Mouse (Mus musculus) cerebellum, postnatal 14 days (tissue): ENCODE data around the gene Clptm1.

ENCODE experiments used
- DNase-seq, 2 experiments: peaks; one replicate each; pipeline ENCODE4 v3.0.0; 2021; ENCODE audit warnings: mixed read lengths in 2 of 2

Gene Clptm1

DNA sequence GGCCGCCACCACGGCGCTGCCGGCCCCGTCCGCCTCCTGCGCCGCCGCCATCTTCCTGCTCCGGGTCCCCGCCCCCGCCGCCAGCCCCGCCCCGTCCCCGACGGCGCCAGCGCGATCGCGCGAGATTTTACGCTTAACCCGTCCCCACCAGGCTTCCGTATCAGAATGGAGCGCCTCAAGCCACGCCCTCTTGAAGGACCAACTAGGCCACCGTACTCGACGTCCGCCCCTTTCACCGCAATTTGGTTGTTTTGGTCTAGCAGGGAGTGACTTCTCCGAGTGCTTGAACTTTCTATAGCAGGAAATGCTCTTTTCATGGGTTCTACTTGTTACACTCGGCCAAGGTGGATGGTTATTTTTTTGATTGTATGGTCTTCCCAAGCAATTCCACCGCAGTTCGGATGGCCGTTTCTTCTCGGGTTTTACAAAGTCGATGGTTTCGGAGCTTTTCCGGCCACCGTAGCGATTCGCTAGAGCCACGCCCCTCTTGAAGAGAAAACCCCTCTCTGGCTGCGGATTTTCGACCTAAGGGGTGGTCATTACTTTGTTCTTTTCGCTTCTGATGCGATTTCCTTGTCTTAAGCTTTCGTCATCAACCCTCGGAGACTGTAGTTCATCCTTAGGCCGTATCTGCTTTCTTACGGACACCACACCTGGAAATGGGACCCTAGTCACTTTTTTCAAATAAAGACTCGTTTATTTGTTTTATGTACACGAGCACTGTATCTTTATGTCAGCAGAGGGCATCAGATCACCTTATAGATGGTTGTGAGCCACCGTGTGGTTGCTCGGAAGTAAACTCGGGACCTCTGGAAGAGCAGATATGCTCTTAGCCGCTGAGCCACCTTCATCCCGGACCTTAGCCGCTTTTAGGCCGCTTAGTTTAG, at the start of gene Clptm1:
Gene Clptm1 (minus strand): TSS at position 79 of the 887 bp plus-strand sequence.
- peak; percentile 98 for DNase-seq

GRCm38 (mm10) chr7:19713598-19713997, 48.8 kb upstream of the Clptm1 start:
- no peak for DNase-seq

DNA sequence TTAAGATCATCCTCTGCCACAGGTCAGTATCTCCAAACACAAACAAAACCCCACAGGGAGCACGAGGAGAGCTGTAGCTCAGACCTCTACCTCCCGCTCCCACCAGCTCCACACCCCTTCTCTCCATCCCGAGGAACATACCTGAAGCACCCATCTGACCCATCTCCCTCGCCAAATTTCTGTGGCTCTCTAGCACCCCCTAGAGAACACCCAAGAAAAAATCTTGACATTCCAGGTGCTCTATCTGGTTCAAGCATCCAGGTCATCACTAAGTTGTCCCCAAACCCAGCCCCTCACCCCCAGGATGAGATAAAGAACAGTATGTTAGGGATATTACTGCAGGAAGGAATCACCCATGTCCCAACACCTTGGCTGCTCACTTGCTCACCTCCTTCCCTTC, 48.4 kb upstream of the Clptm1 start:
- DNase-seq, result peak; percentile 53 to 62

GRCm38 (mm10) chr7:19712414-19712813, 47.6 kb upstream of the Clptm1 start:
- no peak for DNase-seq

DNA sequence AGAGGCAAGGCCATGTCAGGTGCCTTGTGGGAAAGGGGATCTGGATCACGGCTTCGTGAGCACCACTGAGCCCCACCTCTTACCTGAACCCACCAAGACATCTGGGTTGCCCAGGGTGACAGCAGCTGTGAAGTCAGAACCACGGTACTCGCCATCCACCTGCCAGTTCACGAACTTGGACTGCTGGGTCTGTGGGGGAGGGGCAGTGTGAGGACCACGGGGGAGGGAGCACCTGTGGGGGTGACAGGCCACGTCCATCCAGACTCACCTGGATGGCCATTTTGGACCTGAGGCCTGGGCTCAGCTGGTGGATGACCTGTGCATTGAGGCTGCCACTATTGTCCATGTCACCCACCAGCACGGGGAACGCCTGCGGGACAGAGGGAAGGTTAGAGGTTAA, 45.8 kb upstream of the Clptm1 start:
- DNase-seq, result no peak

GRCm38 (mm10) chr7:19705271-19705670, 40.4 kb upstream of the Clptm1 start:
- DNase-seq, result no peak

- no peak for DNase-seq
Measured at GRCm38 (mm10) chr7:19704475-19704874, 39.6 kb upstream of the Clptm1 start.

DNA sequence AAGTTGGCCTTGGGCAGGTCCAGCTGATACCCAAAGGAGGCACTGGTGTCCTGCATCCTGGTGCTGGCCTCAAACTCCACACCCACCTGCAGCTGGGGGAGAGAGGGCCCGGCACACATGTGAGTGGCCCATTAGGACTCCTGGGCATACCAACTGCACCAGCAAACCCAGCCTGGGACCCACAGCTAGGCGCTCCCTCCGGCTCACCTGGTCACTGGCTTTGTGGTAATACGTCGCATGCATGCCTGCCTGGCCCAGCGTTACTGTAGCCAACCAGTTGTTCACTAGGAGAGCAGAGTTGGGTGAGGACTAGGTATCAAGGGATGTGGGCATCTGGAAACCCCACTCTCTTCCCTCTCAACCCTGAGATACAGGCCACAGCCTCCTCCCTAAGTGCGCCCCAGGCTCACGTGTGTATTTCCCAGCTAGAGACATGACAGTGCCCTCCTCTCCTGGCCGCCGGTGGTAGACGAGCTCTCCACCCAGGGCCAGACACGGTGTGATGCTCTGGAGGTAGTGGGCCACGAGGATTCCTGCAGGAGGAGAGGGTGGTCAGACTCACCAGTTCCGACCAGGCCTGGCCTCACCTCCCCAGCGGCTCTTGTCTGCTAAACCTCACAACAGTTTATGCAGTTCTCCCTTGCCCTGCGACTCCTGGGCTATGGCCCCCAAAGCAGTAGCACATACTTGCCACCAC, 38.2 kb upstream of the Clptm1 start:
- no peak for DNase-seq

DNA sequence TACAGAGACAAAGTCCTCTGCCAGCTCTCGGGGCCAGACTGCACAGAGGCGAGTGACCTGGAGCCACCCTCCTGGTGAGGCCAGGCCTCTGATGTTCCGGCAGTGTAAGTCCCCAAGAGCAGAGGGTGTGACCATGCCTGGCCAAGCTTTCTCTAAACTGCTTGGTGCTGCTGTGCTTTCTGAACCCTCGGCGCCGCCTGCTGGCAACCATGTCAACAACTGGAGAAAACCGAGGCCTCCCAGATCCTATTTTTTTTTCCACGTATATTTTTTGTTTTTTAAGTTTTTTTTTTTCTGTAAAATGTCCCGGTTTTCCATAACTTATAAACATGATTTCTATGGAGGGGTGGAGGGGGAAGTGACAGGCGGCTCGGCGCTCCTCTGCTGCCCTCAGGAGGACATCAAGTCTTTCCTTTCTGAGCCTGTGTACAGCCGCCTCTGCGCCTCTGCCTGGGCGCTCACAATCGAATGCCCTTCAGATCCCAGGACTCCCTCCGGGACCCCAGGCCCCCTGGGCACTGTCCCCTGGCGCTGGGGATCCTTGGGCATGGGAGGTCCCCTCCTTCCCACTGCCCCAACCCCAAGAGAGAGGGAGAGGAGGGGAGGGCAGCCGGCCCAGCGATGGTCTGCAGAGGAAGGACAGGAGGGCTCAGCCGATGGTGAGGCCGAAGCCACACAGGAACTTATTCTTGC, 36.4 kb upstream of the Clptm1 start:
- DNase-seq, result peak; percentile 55 to 71

GRCm38 (mm10) chr7:19700299-19701068, 35.7 kb upstream of the Clptm1 start:
- no peak for DNase-seq

- no peak for DNase-seq
Measured at GRCm38 (mm10) chr7:19699827-19700148, 35.0 kb upstream of the Clptm1 start.

GRCm38 (mm10) chr7:19698907-19699826, 34.3 kb upstream of the Clptm1 start, which contains the start of gene Apoe:
TSS of gene Apoe (minus strand) at chr7:19699188.
- peak; percentile 39 to 44 for DNase-seq

- peak in 1 of 2 experiments; percentile 50 for DNase-seq
Measured at GRCm38 (mm10) chr7:19697949-19698906, 33.4 kb upstream of the Clptm1 start.

- no peak for DNase-seq
Measured at GRCm38 (mm10) chr7:19696336-19696873, 31.6 kb upstream of the Clptm1 start.

GRCm38 (mm10) chr7:19695881-19696280, 31.0 kb upstream of the Clptm1 start:
- DNase-seq, result no peak

DNA sequence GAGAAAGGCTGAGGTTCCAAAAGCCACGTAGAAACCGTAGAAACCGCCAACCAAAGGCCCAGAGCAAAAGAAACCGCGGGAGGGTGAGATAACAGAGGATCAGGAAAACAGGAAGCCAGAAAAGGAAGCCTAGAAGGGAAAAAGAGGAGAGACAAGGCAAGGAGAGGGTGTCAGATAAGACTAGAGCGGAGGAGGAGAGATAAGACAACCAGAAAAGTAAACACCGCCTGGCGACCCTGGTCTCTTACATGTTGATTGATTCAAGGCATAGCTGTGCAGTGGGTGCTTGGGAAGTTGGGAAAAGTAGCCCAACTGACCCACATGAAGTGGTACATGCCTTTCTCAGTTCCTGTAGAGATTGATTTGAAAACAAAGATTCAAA, 30.4 kb upstream of the Clptm1 start:
- no peak for DNase-seq

DNA sequence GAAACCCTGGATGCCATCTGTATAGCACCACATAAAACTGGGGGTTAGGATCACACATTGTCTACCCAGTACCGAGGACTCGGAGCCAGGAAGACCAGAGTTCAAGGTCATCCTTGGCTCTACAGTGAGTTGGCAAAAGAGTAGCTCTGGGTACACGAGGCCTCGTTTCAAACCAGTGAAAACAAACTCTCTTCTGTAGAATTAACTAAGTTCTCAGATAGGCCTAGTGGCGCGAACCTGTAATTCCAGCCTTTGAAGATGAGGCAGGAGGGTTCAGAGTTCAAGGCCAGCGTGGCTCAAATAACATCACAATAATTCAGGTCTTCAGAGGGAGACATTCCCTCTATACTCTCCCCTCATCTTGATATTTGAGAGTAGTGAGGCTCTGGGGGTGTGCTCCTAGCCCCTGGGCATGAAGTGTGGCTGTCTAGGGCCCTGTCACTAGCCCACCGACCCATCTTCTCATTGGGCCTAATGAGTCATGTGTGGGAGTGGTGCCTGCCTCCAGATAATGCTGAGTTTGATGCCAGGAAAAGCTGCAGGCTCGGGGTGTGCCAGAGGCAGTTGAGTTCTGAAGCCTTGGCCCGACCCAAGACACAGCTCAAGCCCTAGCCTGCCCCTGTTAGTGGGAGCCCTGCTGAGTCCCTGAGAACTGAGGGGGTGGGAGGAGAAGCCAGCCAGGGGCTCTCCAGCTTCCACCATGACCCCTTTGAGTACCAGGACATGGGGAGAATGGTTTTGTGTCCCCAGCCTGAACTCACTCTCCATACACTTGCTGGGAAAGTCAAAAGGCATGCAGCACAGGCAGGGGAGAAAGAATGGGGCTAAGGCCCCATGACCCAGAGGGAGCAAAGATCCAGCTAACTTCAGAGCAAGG, 29.7 kb upstream of the Clptm1 start:
- no peak for DNase-seq

DNA sequence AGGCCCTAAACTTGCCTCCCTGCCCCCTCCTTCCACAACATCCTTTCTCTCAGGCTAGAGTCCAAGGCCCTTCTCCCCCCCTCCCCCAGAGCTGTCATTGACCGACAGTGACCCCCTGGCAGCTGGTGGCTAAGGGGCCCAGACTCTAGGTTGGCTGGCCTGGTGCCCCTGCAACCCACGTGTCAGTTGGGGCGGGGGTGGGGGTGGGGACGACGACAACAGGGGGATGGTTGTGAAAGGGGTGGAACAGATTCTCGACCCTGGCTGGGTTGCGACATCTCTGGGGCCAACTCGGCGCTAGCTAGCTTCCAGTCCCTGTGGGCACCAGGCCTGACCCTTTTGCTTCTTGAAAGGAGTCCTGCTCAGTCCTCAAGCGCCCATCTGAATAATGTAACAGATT, 28.6 kb upstream of the Clptm1 start:
- DNase-seq, result peak in 1 of 2 experiments; percentile 66
